ENCODE assay signal across 18 mouse cellular contexts in the genomic region with DNA sequence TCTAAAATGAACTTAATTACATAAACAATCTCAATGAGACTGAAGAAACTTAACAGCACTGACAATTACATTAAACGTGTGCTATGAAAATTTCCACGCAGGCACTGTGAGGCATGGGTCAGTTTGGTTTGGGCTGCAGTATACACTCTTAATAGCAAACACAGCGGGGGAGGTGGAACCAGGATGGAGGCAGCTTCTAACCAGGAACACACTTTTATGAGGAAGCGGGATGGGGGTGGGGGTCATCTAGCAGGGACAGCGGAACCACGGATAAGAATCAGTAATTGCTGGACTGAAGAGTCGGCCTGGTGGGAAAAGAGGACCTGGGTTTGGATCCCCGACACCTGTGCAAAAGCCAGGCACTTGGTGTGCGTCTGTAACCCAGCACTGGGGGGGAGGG. TPM values are rescaled to one million over a fixed set of nuclear protein-coding genes. Genes with fewer than 3 reads are reported as not detected.
"Had no signal": no experiment of that assay in that cellular context is flagged by ENCODE, and none has a peak within 500 bp of the region (broad histone marks: within the 10 kb centered on the region; RNA-seq: fewer than 3 reads in every experiment).

No protein-coding gene starts in this region.

- H3K9me3 ChIP-seq: limb, embryonic 13.5 days; liver, embryonic 12.5 days; liver, embryonic 15.5 days; lung, embryonic 15.5 days; stomach, embryonic 15.5 days had no signal

- H3K4me3 ChIP-seq: left cerebral cortex, adult 2 months; limb, embryonic 13.5 days; liver, embryonic 12.5 days; liver, embryonic 15.5 days; lung, embryonic 15.5 days; stomach, embryonic 15.5 days had no signal

- H3K9ac ChIP-seq: limb, embryonic 13.5 days; liver, embryonic 12.5 days; liver, embryonic 15.5 days; lung, embryonic 15.5 days; stomach, embryonic 15.5 days had no signal

- H3K4me1 ChIP-seq: liver, embryonic 15.5 days; lung, embryonic 15.5 days had no signal

- ATAC-seq: inflammation-experienced regulatory T-cells, adult 6 months; intestine, postnatal 0 days had no signal

- H3K4me2 ChIP-seq: limb, embryonic 13.5 days; liver, embryonic 12.5 days; liver, embryonic 15.5 days; lung, embryonic 15.5 days; midbrain, embryonic 11.5 days; stomach, embryonic 15.5 days had no signal

- DNase-seq: layer of hippocampus, postnatal 36 days; left cerebral cortex, postnatal 4 days; liver; lung, adult 18-20 months; lung, postnatal 14 days; lung, postnatal 4 days; midbrain, embryonic 14.5 days; thymus, postnatal 25 days had no signal

- H3K36me3 ChIP-seq: liver, embryonic 12.5 days; liver, embryonic 15.5 days; lung, embryonic 15.5 days; stomach, embryonic 15.5 days had no signal

- H3K27ac ChIP-seq: hindbrain, postnatal 0 days; left cerebral cortex, adult 2 months; limb, embryonic 13.5 days; liver, embryonic 12.5 days; liver, embryonic 15.5 days; lung, embryonic 15.5 days; stomach, embryonic 15.5 days had no signal

- H3K27me3 ChIP-seq: limb, embryonic 13.5 days; liver, embryonic 12.5 days; liver, embryonic 15.5 days; lung, embryonic 15.5 days; stomach, embryonic 15.5 days had no signal

RNA-seq across cellular contexts. Expression of gene Ptpru, which starts 34.2 kb away (rescaled TPM):
- polyA plus RNA-seq: inflammation-experienced regulatory T-cells, adult 6 months had no signal
